Mouse (Mus musculus): ENCODE results near the gene Ppp2r3a. TPM values are rescaled to one million over a fixed set of nuclear protein-coding genes. Genes with fewer than 3 reads are reported as not detected.

Ppp2r3a gene
- polyA plus RNA-seq, 1 experiment from 2014 or later: 2.2 TPM

DNA sequence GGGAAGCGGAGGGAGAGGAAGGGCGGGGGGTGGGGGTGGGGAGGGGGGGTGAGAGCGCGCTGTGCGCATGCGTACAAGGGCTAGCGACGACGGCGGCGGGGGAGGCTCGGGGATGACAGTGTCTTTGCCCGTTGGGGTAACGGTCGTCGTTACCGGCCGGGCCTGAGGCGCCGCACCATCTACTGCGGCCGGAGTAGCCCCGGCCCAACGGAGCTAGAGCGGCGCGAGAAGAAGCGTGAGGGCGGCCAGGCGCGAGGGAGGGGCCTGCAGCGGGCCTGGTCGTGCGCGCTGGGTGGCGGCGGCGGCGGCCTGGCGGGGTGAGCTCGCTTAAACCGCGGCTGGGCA lies 177.6 kb downstream of the Ppp2r3a start, which contains the start of gene Msl2:
Gene Msl2 (plus strand): TSS at position 115 of the 345 bp plus-strand sequence.
- Histone ChIP-seq H3K36me3 (no peaks in the 10 kb centered on the region), H3K4me2 (peak within 1 kb of the TSS; percentile 94), H3K27me3 (no peaks in the 10 kb centered on the region), H3K27ac (peak within 1 kb of the TSS; percentile 99), H3K9ac (peak within 1 kb of the TSS; percentile 96), H3K9me3 (replicated peaks) (no peaks in the 10 kb centered on the region), H3K4me1 (replicated peaks) (peaks cover 33% of the 10 kb centered on the region), H3K4me3 (replicated peaks) (peak within 1 kb of the TSS; percentile 90)
- under 1% methylated on average over 41 of the region's 43 CpGs for WGBS (ENCODE audit: insufficient replicate concordance)
- no peak for DNase-seq
- peak; percentile 59 for ATAC-seq (ENCODE audit: low read depth)

DNA sequence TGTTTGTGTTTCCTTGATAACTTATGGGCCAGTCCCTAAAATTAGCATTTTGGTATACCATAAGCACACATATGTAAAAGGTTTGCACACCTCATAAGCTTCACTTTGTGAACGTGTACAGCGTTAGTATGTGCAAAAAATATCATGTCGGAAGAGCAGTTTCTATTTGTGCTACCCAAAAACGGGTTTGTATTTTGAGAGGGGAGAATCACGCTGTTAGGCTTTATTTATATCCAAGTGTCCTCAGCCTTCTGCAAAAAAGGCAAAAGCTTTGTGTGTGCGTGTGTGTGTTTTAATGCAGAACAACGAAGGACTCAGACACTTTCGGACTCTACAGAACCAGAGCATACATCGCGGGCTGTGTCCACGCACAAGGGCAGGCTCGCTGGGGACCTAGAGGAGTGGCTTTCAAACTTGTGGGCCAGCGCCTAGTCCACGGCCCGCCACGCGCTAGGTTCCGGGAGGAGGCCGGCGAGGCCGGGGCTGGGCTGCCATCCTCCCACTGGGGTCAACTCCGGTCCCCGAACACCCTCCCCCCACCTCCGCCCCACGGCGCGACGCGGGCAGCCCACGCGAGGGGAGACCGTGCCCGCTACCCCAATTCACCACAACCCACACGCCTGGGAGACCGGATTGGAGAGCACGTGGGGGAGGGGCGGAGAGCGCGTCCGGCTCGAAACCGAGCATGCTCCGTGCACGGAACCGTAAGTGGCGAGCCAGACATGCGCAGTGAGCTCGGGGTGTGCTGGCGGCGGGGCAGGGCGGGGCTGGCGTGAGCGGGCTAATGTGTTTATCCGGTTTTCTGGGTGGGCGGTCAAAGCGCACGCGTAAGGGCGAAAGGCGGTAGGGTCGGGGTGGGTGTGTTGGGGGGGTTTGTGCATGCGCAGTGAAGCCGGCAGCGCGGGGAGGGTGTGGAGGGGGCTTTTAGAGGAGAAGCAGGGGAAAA lies 178.3 kb downstream of the Ppp2r3a start:
- Histone ChIP-seq H3K4me1 (replicated peaks) (peaks cover 26% of the 10 kb centered on the region), H3K27ac (peak overlapping the region; percentile 99), H3K9me3 (replicated peaks) (no peaks in the 10 kb centered on the region), H3K4me3 (replicated peaks) (peak overlapping the region; percentile 90), H3K9ac (peak overlapping the region; percentile 96), H3K4me2 (peak overlapping the region; percentile 94), H3K27me3 (no peaks in the 10 kb centered on the region), H3K36me3 (no peaks in the 10 kb centered on the region)
- DNase-seq (peak; percentile 96), ATAC-seq (ENCODE audit: low read depth) (peak; percentile 90)
- 1% methylated on average over 62 of the region's 65 CpGs for WGBS (ENCODE audit: insufficient replicate concordance)

DNA sequence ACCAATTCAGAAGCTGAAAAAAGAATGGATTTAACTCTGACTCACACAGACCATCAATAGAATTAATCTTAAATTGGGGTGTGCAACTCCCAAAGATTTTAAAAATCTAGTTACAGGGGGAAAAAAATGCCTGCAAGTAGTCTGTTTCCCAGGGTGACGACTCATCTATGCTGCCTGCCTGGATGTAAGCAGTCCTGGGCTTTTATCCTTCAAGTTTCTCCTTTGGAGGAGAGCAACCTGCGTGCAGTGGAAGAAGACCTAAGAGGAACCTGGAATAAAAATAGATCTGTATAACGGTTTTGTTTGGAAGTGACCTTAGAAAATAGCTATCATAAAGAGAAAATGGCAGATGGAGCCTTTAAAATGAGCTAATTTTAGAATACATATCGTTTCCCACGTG lies 179.1 kb downstream of the Ppp2r3a start:
- Histone ChIP-seq H3K4me1 (replicated peaks) (peaks cover 20% of the 10 kb centered on the region), H3K9ac (0 out of 2 replicates have a peak overlapping the region, but pooled peaks have one; percentile 10), H3K27ac (no peak overlapping the region), H3K27me3 (no peaks in the 10 kb centered on the region), H3K9me3 (replicated peaks) (no peaks in the 10 kb centered on the region), H3K4me3 (replicated peaks) (peak overlapping the region; percentile 90; the same call in 1 of the 2 replicates), H3K4me2 (peak overlapping the region; percentile 94), H3K36me3 (no peaks in the 10 kb centered on the region)
- ATAC-seq (ENCODE audit: low read depth) (no peak), DNase-seq (no peak)
- 28% methylated on average over 5 of the region's 5 CpGs for WGBS (ENCODE audit: insufficient replicate concordance)

DNA sequence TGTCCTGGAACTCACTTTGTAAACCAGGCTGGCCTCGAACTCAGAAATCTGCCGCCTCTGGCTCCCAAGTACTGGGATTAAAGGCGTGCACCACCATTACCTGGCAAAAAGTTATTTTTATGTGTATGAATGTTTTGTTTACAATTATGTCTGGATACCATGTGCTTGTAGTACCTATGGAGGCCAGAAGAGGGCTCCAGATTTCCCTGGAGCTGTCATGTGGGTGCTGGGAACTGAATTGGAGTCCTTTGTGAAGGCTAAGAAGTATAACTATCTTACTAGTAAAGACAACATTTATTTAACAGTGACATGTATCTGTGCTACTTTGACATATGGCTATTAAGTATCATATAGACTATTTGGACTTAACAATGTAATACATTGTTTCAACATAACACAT lies 181.8 kb downstream of the Ppp2r3a start:
- peaks cover 12% of the 10 kb centered on the region for H3K4me1 ChIP-seq (replicated peaks)
- H3K9me3 ChIP-seq (replicated peaks): no peaks in the 10 kb centered on the region
- WGBS (ENCODE audit: insufficient replicate concordance): 90% methylated on average over 3 of the region's 3 CpGs
- DNase-seq: no peak
- H3K4me3 ChIP-seq (replicated peaks): no peak overlapping the region
- no peak overlapping the region for H3K27ac ChIP-seq
- no peak overlapping the region for H3K4me2 ChIP-seq
- H3K27me3 ChIP-seq: no peaks in the 10 kb centered on the region
- no peaks in the 10 kb centered on the region for H3K36me3 ChIP-seq
- H3K9ac ChIP-seq: no peak overlapping the region
- no peak for ATAC-seq (ENCODE audit: low read depth)

- DNase-seq: no peak
- WGBS (ENCODE audit: insufficient replicate concordance): 82% methylated on average over 3 of the region's 3 CpGs
Observed at GRCm38 (mm10) chr9:101065076-101065602, 186.5 kb downstream of the Ppp2r3a start.

DNA sequence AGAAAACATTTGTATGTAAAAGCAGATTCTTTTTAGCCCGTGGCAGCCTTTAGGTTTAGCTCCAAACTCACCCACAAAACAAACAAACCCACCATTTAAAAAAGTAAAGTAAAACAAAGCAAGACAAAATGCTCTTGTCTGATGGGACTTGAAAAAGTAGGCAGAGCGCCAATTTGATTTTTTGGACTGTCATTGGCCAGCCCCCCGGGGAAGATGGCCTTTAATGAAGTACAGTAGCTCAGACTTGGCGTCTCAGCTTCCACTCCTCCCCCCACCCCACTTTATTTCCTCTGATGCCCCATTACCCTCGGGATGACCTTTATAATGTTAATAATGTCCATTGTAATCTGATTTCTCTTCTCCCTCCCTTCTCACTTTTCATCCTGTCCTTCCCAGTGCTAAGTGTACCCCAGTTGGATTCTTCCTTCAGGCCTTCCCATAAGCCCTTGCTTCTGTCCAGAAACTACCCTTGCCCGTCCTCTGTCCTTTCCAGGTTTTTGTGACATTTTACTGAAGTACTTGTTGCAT lies 189.3 kb downstream of the Ppp2r3a start:
- DNase-seq: no peak
- 65% methylated on average over 6 of the region's 6 CpGs for WGBS (ENCODE audit: insufficient replicate concordance)
- ATAC-seq (ENCODE audit: low read depth): no peak

More at GRCm38 (mm10) chr9:101065076-101065602, 186.5 kb downstream of the Ppp2r3a start:
- H3K27me3 ChIP-seq: no peaks in the 10 kb centered on the region
- no peak overlapping the region for H3K4me2 ChIP-seq
- no peak overlapping the region for H3K27ac ChIP-seq
- no peak overlapping the region for H3K4me3 ChIP-seq (replicated peaks)
- no peaks in the 10 kb centered on the region for H3K36me3 ChIP-seq
- ATAC-seq (ENCODE audit: low read depth): no peak
- H3K9ac ChIP-seq: no peak overlapping the region
- H3K9me3 ChIP-seq (replicated peaks): no peaks in the 10 kb centered on the region
- no peaks in the 10 kb centered on the region for H3K4me1 ChIP-seq (replicated peaks)

GRCm38 (mm10) chr9:101061035-101061434 lies 190.6 kb downstream of the Ppp2r3a start:
- no peak for DNase-seq

More for the DNA sequence above, 189.3 kb downstream of the Ppp2r3a start:
- Histone ChIP-seq H3K27me3 (no peaks in the 10 kb centered on the region), H3K4me3 (replicated peaks) (no peak overlapping the region), H3K36me3 (no peaks in the 10 kb centered on the region), H3K9ac (no peak overlapping the region), H3K9me3 (replicated peaks) (no peaks in the 10 kb centered on the region), H3K27ac (no peak overlapping the region), H3K4me1 (replicated peaks) (no peaks in the 10 kb centered on the region), H3K4me2 (no peak overlapping the region)

DNA sequence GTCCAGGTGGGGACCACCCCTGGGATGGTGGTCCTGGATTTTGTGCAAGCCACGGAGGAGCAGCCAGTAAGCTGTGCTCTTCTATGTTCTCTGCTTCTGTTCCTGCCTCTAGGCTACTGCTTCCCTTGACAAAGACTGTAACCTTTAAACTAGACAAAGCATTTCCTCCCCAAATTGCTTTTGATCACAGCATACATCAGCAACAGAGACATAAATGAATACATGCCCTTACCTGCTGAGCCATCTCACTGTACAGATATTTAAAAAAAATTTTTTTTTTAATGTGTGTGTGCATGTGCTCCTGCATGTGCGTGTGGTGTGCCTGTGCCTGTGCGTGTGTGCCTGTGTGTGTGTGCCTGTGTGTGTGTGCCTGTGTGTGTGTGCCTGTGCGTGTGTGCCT lies 194.4 kb downstream of the Ppp2r3a start:
- Histone ChIP-seq H3K4me3 (replicated peaks) (no peak overlapping the region), H3K36me3 (no peaks in the 10 kb centered on the region), H3K4me2 (no peak overlapping the region), H3K4me1 (replicated peaks) (no peaks in the 10 kb centered on the region), H3K27me3 (no peaks in the 10 kb centered on the region), H3K27ac (no peak overlapping the region), H3K9me3 (replicated peaks) (no peaks in the 10 kb centered on the region), H3K9ac (no peak overlapping the region)
- ATAC-seq (ENCODE audit: low read depth): no peak
- 83% methylated on average over 4 of the region's 4 CpGs for WGBS (ENCODE audit: insufficient replicate concordance)
- DNase-seq: no peak

More at GRCm38 (mm10) chr9:101061035-101061434, 190.6 kb downstream of the Ppp2r3a start:
- Histone ChIP-seq H3K4me3 (replicated peaks) (no peak overlapping the region), H3K36me3 (no peaks in the 10 kb centered on the region), H3K4me2 (no peak overlapping the region), H3K4me1 (replicated peaks) (no peaks in the 10 kb centered on the region), H3K9me3 (replicated peaks) (no peaks in the 10 kb centered on the region), H3K27ac (no peak overlapping the region), H3K9ac (no peak overlapping the region), H3K27me3 (no peaks in the 10 kb centered on the region)
- ATAC-seq (ENCODE audit: low read depth): no peak
- 44% methylated on average over 11 of the region's 11 CpGs for WGBS (ENCODE audit: insufficient replicate concordance)

Other genes starting within 250 kb of the Ppp2r3a start
- gene Pccb, start 216.9 kb downstream of the Ppp2r3a start, polyA plus RNA-seq (2015; fragmentation: Nextera tagmentation; extraction: Ambion mirVana): 7.6 and 8.4 TPM in 2 replicates
- gene Msl2, start 177.7 kb downstream of the Ppp2r3a start, polyA plus RNA-seq (2015; fragmentation: Nextera tagmentation; extraction: Ambion mirVana): 2.6 and 2.9 TPM in 2 replicates

Data from liver, embryonic 13.5 days (tissue).